Mouse (Mus musculus): ENCODE data around the gene Wsb2. TPM values are rescaled to one million over a fixed set of nuclear protein-coding genes. Genes with fewer than 3 reads are reported as not detected.
A peak's percentile ranks its signal among the peaks of the same experiment; 100 is the strongest.
"Not testable (repeated sequence)": the region's sequence is repeated elsewhere in the genome, so short reads cannot be mapped to it uniquely, and the experiment has no call there.

The Wsb2 gene
- polyA plus RNA-seq, 1 experiment from 2014 or later, result 299 TPM

- Histone ChIP-seq H3K9me3 (replicated peaks) (no peaks in the 10 kb centered on the region), H3K27me3 (replicated peaks) (no peaks in the 10 kb centered on the region), H3K27ac (replicated peaks) (no peak overlapping the region), H3K36me3 (peaks cover 74% of the 10 kb centered on the region), H3K4me1 (peaks cover 11% of the 10 kb centered on the region; the same call in 1 of the 2 replicates), H3K4me2 (no peak overlapping the region), H3K4me3 (replicated peaks) (no peak overlapping the region), H3K9ac (replicated peaks) (no peak overlapping the region)
- ATAC-seq (ENCODE audit: low FRiP score), result no peak
- 19% methylated on average over 8 of the region's 8 CpGs for WGBS
Observed at GRCm38 (mm10) chr5:117367206-117367605, 10.1 kb downstream of the Wsb2 start.

DNA sequence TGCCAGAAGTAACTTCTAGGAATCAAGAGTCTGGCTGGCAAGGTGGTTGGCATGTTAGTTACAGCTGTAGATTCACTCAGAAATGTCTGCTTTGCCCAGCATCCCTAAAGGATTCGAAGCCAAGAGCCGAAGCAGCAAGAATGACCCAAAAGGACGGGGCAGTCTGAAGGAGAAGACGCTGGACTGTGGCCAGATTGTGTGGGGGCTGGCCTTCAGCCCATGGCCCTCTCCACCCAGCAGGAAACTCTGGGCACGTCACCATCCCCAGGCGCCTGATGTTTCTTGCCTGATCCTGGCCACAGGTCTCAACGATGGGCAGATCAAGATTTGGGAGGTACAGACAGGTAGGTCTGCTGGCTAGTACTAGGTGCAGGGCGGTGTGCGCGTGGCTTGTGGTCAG, 13.5 kb downstream of the Wsb2 start:
- no peak for ATAC-seq (ENCODE audit: low FRiP score)
- WGBS, result 89% methylated on average over 10 of the region's 10 CpGs
- peaks cover 86% of the 10 kb centered on the region for H3K36me3 ChIP-seq

GRCm38 (mm10) chr5:117373418-117373817, 16.3 kb downstream of the Wsb2 start:
- Histone ChIP-seq H3K4me1 (no peaks in the 10 kb centered on the region), H3K9ac (replicated peaks) (no peak overlapping the region), H3K4me3 (replicated peaks) (no peak overlapping the region), H3K36me3 (peaks cover 89% of the 10 kb centered on the region), H3K27ac (replicated peaks) (no peak overlapping the region), H3K4me2 (no peak overlapping the region), H3K27me3 (replicated peaks) (no peaks in the 10 kb centered on the region), H3K9me3 (replicated peaks) (no peaks in the 10 kb centered on the region)
- 96% methylated on average over 9 of the region's 9 CpGs for whole genome bisulfite sequencing
- no peak for ATAC-seq (ENCODE audit: low FRiP score)

More for the DNA sequence above, 13.5 kb downstream of the Wsb2 start:
- Histone ChIP-seq H3K4me2 (no peak overlapping the region), H3K9ac (replicated peaks) (no peak overlapping the region), H3K27me3 (replicated peaks) (no peaks in the 10 kb centered on the region), H3K27ac (replicated peaks) (no peak overlapping the region), H3K4me1 (no peaks in the 10 kb centered on the region), H3K4me3 (replicated peaks) (no peak overlapping the region), H3K9me3 (replicated peaks) (no peaks in the 10 kb centered on the region)

GRCm38 (mm10) chr5:117374372-117375049, 17.4 kb downstream of the Wsb2 start:
- no peaks in the 10 kb centered on the region for H3K9me3 ChIP-seq (replicated peaks)
- WGBS, result 93% methylated on average over 7 of the region's 7 CpGs
- no peaks in the 10 kb centered on the region for H3K4me1 ChIP-seq
- no peak for ATAC-seq (ENCODE audit: low FRiP score)
- peaks cover 86% of the 10 kb centered on the region for H3K36me3 ChIP-seq
- no peak overlapping the region for H3K4me2 ChIP-seq
- H3K27ac ChIP-seq (replicated peaks), result no peak overlapping the region
- H3K9ac ChIP-seq (replicated peaks), result no peak overlapping the region
- no peaks in the 10 kb centered on the region for H3K27me3 ChIP-seq (replicated peaks)
- H3K4me3 ChIP-seq (replicated peaks), result no peak overlapping the region

- no peaks in the 10 kb centered on the region for H3K4me1 ChIP-seq
- no peak overlapping the region for H3K27ac ChIP-seq (replicated peaks)
- H3K36me3 ChIP-seq, result peaks cover 90% of the 10 kb centered on the region
- H3K4me2 ChIP-seq, result no peak overlapping the region
- WGBS, result 84% methylated on average over 11 of the region's 11 CpGs
- H3K9ac ChIP-seq (replicated peaks), result no peak overlapping the region
- H3K4me3 ChIP-seq (replicated peaks), result no peak overlapping the region
- H3K9me3 ChIP-seq (replicated peaks), result no peaks in the 10 kb centered on the region
- no peaks in the 10 kb centered on the region for H3K27me3 ChIP-seq (replicated peaks)
- no peak for ATAC-seq (ENCODE audit: low FRiP score)
Observed at GRCm38 (mm10) chr5:117376331-117376761, 19.2 kb downstream of the Wsb2 start.

DNA sequence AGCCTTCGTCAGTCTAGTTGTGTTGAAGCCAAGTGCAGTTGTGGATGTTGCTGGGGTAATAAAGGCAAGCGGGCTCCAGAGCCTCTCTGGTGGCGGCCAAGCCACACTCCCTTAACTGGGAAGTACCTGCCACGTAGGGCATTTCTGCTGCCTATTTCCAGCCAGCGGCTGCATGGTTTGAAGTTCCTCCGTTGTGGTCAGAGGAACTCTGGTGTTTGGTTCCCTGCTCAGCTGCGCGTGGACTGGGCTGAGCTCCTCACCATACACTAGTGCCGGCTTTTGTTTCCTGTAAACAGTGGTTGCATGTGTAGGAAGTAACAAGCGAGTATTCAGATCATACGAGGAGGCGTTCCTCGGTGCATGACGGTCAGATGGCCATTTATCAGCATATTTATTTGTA, 20.6 kb downstream of the Wsb2 start:
- not testable (repeated sequence) for H3K4me2 ChIP-seq; H3K27ac ChIP-seq (replicated peaks); H3K9ac ChIP-seq (replicated peaks); H3K4me1 ChIP-seq; H3K9me3 ChIP-seq (replicated peaks); ATAC-seq (ENCODE audit: low FRiP score); H3K27me3 ChIP-seq (replicated peaks); H3K4me3 ChIP-seq (replicated peaks)
- 93% methylated on average over 14 of the region's 14 CpGs for WGBS
- peaks cover 89% of the 10 kb centered on the region for H3K36me3 ChIP-seq

- Histone ChIP-seq H3K9ac (replicated peaks) (no peak overlapping the region), H3K9me3 (replicated peaks) (no peaks in the 10 kb centered on the region), H3K27ac (replicated peaks) (no peak overlapping the region), H3K36me3 (peaks cover 81% of the 10 kb centered on the region), H3K27me3 (replicated peaks) (no peaks in the 10 kb centered on the region), H3K4me1 (no peaks in the 10 kb centered on the region), H3K4me3 (replicated peaks) (no peak overlapping the region), H3K4me2 (no peak overlapping the region)
- WGBS, result 87% methylated on average over 4 of the region's 4 CpGs
- no peak for ATAC-seq (ENCODE audit: low FRiP score)
Observed at GRCm38 (mm10) chr5:117380199-117380598, 23.1 kb downstream of the Wsb2 start.

- Histone ChIP-seq H3K4me2 (no peak overlapping the region), H3K4me1 (no peaks in the 10 kb centered on the region), H3K27me3 (replicated peaks) (no peaks in the 10 kb centered on the region), H3K4me3 (replicated peaks) (no peak overlapping the region), H3K9me3 (replicated peaks) (no peaks in the 10 kb centered on the region), H3K27ac (replicated peaks) (no peak overlapping the region), H3K36me3 (peaks cover 71% of the 10 kb centered on the region), H3K9ac (replicated peaks) (no peak overlapping the region)
- ATAC-seq (ENCODE audit: low FRiP score), result no peak
- WGBS, result 90% methylated on average over 7 of the region's 7 CpGs
Observed at GRCm38 (mm10) chr5:117381785-117382184, 24.7 kb downstream of the Wsb2 start.

- no peak overlapping the region for H3K4me3 ChIP-seq (replicated peaks)
- H3K9ac ChIP-seq (replicated peaks), result no peak overlapping the region
- no peak overlapping the region for H3K27ac ChIP-seq (replicated peaks)
- ATAC-seq (ENCODE audit: low FRiP score), result no peak
- H3K4me2 ChIP-seq, result no peak overlapping the region
- peaks cover 7% of the 10 kb centered on the region for H3K4me1 ChIP-seq
- no peaks in the 10 kb centered on the region for H3K9me3 ChIP-seq (replicated peaks)
- H3K36me3 ChIP-seq, result peaks cover 60% of the 10 kb centered on the region
- 77% methylated on average over 12 of the region's 12 CpGs for WGBS
- no peaks in the 10 kb centered on the region for H3K27me3 ChIP-seq (replicated peaks)
Observed at GRCm38 (mm10) chr5:117383198-117383597, 26.1 kb downstream of the Wsb2 start.

GRCm38 (mm10) chr5:117388296-117388751, 31.2 kb downstream of the Wsb2 start:
- Histone ChIP-seq H3K4me3 (replicated peaks) (peak overlapping the region; percentile 80), H3K4me1 (peaks cover 11% of the 10 kb centered on the region), H3K36me3 (peaks cover 19% of the 10 kb centered on the region), H3K27ac (replicated peaks) (peak overlapping the region; percentile 63), H3K27me3 (replicated peaks) (no peaks in the 10 kb centered on the region), H3K9me3 (replicated peaks) (no peaks in the 10 kb centered on the region), H3K4me2 (peak overlapping the region; percentile 90), H3K9ac (replicated peaks) (peak overlapping the region; percentile 88)
- peak; percentile 39; the same call in 1 of the 2 replicates for ATAC-seq (ENCODE audit: low FRiP score)
- 12% methylated on average over 16 of the region's 16 CpGs for WGBS

DNA sequence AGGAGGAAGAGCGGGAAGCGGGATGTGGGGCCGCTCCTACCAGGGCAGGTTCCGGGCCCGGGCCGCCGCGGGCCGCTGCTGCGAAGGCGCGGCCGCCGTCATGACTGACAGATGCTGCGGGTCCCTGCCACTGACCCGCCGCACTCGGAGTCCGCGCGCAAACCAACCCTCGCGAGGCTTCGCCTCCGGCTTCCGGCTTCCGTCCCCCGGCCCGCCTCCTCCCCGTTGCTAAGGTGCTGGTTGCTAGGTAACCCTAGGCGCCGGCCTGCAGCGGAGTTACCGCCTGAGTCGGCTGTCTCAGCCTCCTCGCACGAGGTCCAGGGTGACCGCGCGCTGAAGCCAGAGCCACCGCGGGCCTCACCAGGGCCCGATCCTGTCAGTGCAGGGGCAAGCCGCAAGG, 31.8 kb downstream of the Wsb2 start, which contains the start of gene Rfc5:
Gene Rfc5, minus strand, starts transcription at position 171 of the 400 bp plus-strand sequence.
- WGBS, result 2% methylated on average over 44 of the region's 44 CpGs
- ATAC-seq (ENCODE audit: low FRiP score), result peak; percentile 96

GRCm38 (mm10) chr5:117390895-117391294, 33.8 kb downstream of the Wsb2 start:
- no peak for ATAC-seq (ENCODE audit: low FRiP score)
- H3K9me3 ChIP-seq (replicated peaks), result no peaks in the 10 kb centered on the region
- H3K9ac ChIP-seq (replicated peaks), result no peak overlapping the region
- no peak overlapping the region for H3K27ac ChIP-seq (replicated peaks)
- no peak overlapping the region for H3K4me3 ChIP-seq (replicated peaks)
- no peak overlapping the region for H3K4me2 ChIP-seq
- 100% methylated on average over 1 of the region's 1 CpGs for WGBS
- no peaks in the 10 kb centered on the region for H3K36me3 ChIP-seq
- no peaks in the 10 kb centered on the region for H3K27me3 ChIP-seq (replicated peaks)
- peaks cover 11% of the 10 kb centered on the region for H3K4me1 ChIP-seq

More for the DNA sequence above, 31.8 kb downstream of the Wsb2 start, which contains the start of gene Rfc5:
- Histone ChIP-seq H3K4me1 (peaks cover 11% of the 10 kb centered on the region), H3K36me3 (peaks cover 16% of the 10 kb centered on the region), H3K27ac (replicated peaks) (peak within 1 kb of the TSS; percentile 63), H3K4me3 (replicated peaks) (peak within 1 kb of the TSS; percentile 80), H3K27me3 (replicated peaks) (no peaks in the 10 kb centered on the region), H3K9me3 (replicated peaks) (no peaks in the 10 kb centered on the region), H3K9ac (replicated peaks) (peak within 1 kb of the TSS; percentile 88), H3K4me2 (peak within 1 kb of the TSS; percentile 90)

Data from neural tube, embryonic 15.5 days (tissue).